Comparison of ENCODE assay signal across 22 mouse cellular contexts in the genomic region with DNA sequence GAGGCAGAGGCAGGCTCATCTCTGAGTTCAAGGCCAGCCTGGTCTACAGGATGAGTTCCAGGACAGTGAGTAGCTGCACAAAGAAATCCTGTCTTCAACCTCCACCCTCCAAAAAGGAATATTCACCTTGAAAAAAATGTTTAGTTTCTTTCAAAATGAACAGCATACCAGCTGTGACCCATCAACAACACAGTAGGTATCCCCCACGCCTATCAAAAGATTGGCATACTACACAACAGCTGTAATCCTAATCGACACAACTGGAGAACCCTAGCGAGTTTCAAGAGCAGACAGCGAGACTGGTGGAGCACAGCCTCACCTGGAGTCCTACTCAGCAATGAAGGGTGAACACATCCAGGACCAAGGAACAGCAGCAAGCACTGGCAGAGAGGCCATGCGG.
"Had no signal": no experiment of that assay in that cellular context is flagged by ENCODE, and none has a peak within 500 bp of the region (broad histone marks: within the 10 kb centered on the region; RNA-seq: fewer than 3 reads in every experiment).

No protein-coding gene starts in this region.

- H3K27ac ChIP-seq: lung, embryonic 15.5 days; macrophage; midbrain, embryonic 13.5 days; midbrain, embryonic 15.5 days; neural tube, embryonic 13.5 days; neural tube, embryonic 15.5 days had no signal

- H3K9me3 ChIP-seq: lung, embryonic 15.5 days; midbrain, embryonic 13.5 days; midbrain, embryonic 15.5 days; neural tube, embryonic 13.5 days; neural tube, embryonic 15.5 days had no signal

- DNase-seq: liver, postnatal 0 days; lung, adult 2 months; lung, postnatal 14 days; lung, postnatal 36 days; retina, postnatal 1 day; right cerebral cortex, adult 18-20 months; right cerebral cortex, postnatal 25 days; right cerebral cortex, postnatal 4 days; spleen, adult 18-20 months; thymus, adult 18-20 months; thymus, postnatal 14 days; thymus, postnatal 36 days had no signal

- ATAC-seq: liver, postnatal 0 days; lung, postnatal 0 days; midbrain, embryonic 13.5 days; midbrain, embryonic 15.5 days had no signal

- H3K36me3 ChIP-seq: lung, embryonic 15.5 days; midbrain, embryonic 13.5 days; midbrain, embryonic 15.5 days; neural tube, embryonic 13.5 days; neural tube, embryonic 15.5 days had no signal

- H3K4me3 ChIP-seq: lung, embryonic 15.5 days; megakaryocyte, embryonic 14.5 days; midbrain, embryonic 13.5 days; midbrain, embryonic 15.5 days; myocyte; neural tube, embryonic 13.5 days; neural tube, embryonic 15.5 days had no signal

- H3K9ac ChIP-seq: liver, postnatal 0 days; lung, embryonic 15.5 days; midbrain, embryonic 13.5 days; midbrain, embryonic 15.5 days; neural tube, embryonic 13.5 days; neural tube, embryonic 15.5 days had no signal

- H3K4me2 ChIP-seq: lung, embryonic 15.5 days; midbrain, embryonic 11.5 days; midbrain, embryonic 13.5 days; midbrain, embryonic 15.5 days; neural tube, embryonic 13.5 days; neural tube, embryonic 15.5 days had no signal

- H3K27me3 ChIP-seq: lung, embryonic 15.5 days; midbrain, embryonic 13.5 days; midbrain, embryonic 15.5 days; neural tube, embryonic 13.5 days; neural tube, embryonic 15.5 days had no signal
